Mouse (Mus musculus): ENCODE results near the gene Samd4b.

DNA sequence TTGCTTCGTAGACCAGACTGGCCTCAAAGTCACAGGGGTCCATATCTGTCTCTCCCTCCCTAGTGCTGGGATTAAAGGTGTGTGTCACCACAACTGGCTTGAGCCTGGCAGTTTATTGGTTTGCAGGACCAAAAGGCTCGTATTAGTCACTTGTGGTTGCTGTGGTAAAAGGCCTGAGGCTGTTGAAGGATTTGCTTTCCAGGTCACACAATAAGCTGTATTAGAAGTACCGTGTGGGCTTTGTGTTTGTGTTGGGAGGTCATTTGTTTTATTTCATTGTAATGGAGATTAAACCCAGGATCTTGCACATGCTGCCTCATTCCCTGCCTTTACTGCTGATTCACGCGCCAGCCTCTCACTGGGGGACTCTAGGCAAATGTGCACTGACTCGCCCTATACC is 47.4 kb upstream of the Samd4b start:
- TF ChIP-seq CTCF (IDR thresholded peaks at IDR 0.05; ENCODE audit: control insufficient read depth, insufficient read depth, low read length) (no peak), POLR2A (IDR thresholded peaks at IDR 0.05; ENCODE audit: borderline replicate concordance, control insufficient read depth, low read depth, low read length) (no peak)

Data from bone marrow, adult 2 months (tissue).